Mouse (Mus musculus) CD4-positive, CD25-positive, alpha-beta regulatory T cell, adult 2 months (primary cell): Measurements from ENCODE around the gene Ube4b.

ENCODE experiments used
- DNase-seq: peaks from one replicate; pipeline ENCODE4 v3.0.0-alpha.2; 2012; ENCODE audit warnings: low read depth, low spot score

The Ube4b gene

GRCm38 (mm10) chr4:149395581-149395980 lies 31.0 kb downstream of the Ube4b start:
- no peak for DNase-seq

- DNase-seq = no peak
These were observed 32.3 kb downstream of the Ube4b start for GRCm38 (mm10) chr4:149394292-149394691.

- DNase-seq = no peak
These were observed 33.1 kb downstream of the Ube4b start for GRCm38 (mm10) chr4:149393311-149393995.

- no peak for DNase-seq
These were observed 34.2 kb downstream of the Ube4b start for GRCm38 (mm10) chr4:149392359-149392758.

- DNase-seq = no peak
These were observed 45.5 kb downstream of the Ube4b start for GRCm38 (mm10) chr4:149381001-149381400.

- no peak for DNase-seq
These were observed 46.7 kb downstream of the Ube4b start for GRCm38 (mm10) chr4:149379881-149380280.

GRCm38 (mm10) chr4:149378819-149379218 lies 47.7 kb downstream of the Ube4b start:
- no peak for DNase-seq

- DNase-seq = no peak
These were observed 50.5 kb downstream of the Ube4b start for GRCm38 (mm10) chr4:149376034-149376433.

- DNase-seq = no peak
These were observed 51.9 kb downstream of the Ube4b start for GRCm38 (mm10) chr4:149374662-149375061.

GRCm38 (mm10) chr4:149373927-149374326 lies 52.6 kb downstream of the Ube4b start:
- DNase-seq = no peak

GRCm38 (mm10) chr4:149373431-149373830 lies 53.1 kb downstream of the Ube4b start:
- DNase-seq = peak; percentile 73

- no peak for DNase-seq
These were observed 60.7 kb downstream of the Ube4b start for GRCm38 (mm10) chr4:149365702-149366370.

GRCm38 (mm10) chr4:149364896-149365295 lies 61.7 kb downstream of the Ube4b start:
- DNase-seq = no peak

- no peak for DNase-seq
These were observed 65.5 kb downstream of the Ube4b start for GRCm38 (mm10) chr4:149361051-149361450.

- no peak for DNase-seq
These were observed 65.9 kb downstream of the Ube4b start for GRCm38 (mm10) chr4:149360647-149361046.

GRCm38 (mm10) chr4:149357982-149358381 lies 68.6 kb downstream of the Ube4b start:
- no peak for DNase-seq

GRCm38 (mm10) chr4:149354671-149355070 lies 71.9 kb downstream of the Ube4b start:
- DNase-seq = no peak

- no peak for DNase-seq
These were observed 74.9 kb downstream of the Ube4b start for GRCm38 (mm10) chr4:149351596-149352150.

- DNase-seq = peak; percentile 23
These were observed 77.6 kb downstream of the Ube4b start for GRCm38 (mm10) chr4:149348963-149349362.

GRCm38 (mm10) chr4:149345873-149346272 lies 80.7 kb downstream of the Ube4b start:
- no peak for DNase-seq

GRCm38 (mm10) chr4:149344311-149344710 lies 82.2 kb downstream of the Ube4b start:
- DNase-seq = no peak

GRCm38 (mm10) chr4:149340680-149341079 lies 85.9 kb downstream of the Ube4b start:
- peak; percentile 26 for DNase-seq
